Mouse (Mus musculus) heart, postnatal 0 days (tissue): Measurements from ENCODE around the gene Mgp. TPM values are rescaled to one million over a fixed set of nuclear protein-coding genes. Genes with fewer than 3 reads are reported as not detected.

Experiments
- ATAC-seq: fragments of 200-750 bp; cut with Nextera tagmentation; 2 replicates; pipeline ENCODE4 v1.8.0; 2017; ENCODE audit warnings: low read depth, moderate number of reproducible peaks, moderate library complexity; ENCODE audit not compliant: insufficient read depth
- DNase-seq: peaks from one replicate; pipeline ENCODE4 v3.0.0-alpha.2; 2016; ENCODE audit warnings: low spot score
- H3K27ac ChIP-seq: fragments of 300-500 bp; sonication (generic); 2 replicates; pipeline ENCODE4 v1.5.1; 2014; ENCODE audit warnings: low read depth, mild to moderate bottlenecking
- H3K27me3 ChIP-seq: fragments of 300-500 bp; sonication (generic); 2 replicates; pipeline ENCODE4 v1.6.1; 2014; ENCODE audit warnings: low read length, mixed read lengths; ENCODE audit not compliant: control insufficient read depth, insufficient read depth
- H3K36me3 ChIP-seq: fragments of 300-500 bp; sonication (generic); replicated peaks from 2 replicates; pipeline ENCODE4 v1.6.1; 2014; ENCODE audit warnings: low read length, mixed read lengths; ENCODE audit not compliant: control insufficient read depth, insufficient read depth
- H3K4me1 ChIP-seq: fragments of 300-500 bp; sonication (generic); 2 replicates; pipeline ENCODE4 v1.6.1; 2014; ENCODE audit warnings: antibody characterized with exemption; ENCODE audit not compliant: control insufficient read depth, insufficient read depth
- H3K4me2 ChIP-seq: fragments of 300-500 bp; sonication (generic); 2 replicates; pipeline ENCODE4 v1.6.1; 2014; ENCODE audit warnings: low read depth, mild to moderate bottlenecking, low read length, moderate library complexity
- H3K4me3 ChIP-seq: fragments of 300-500 bp; sonication (generic); 2 replicates; pipeline ENCODE4 v1.5.1; 2014; ENCODE audit warnings: low read depth, low read length
- H3K9ac ChIP-seq: fragments of 300-500 bp; sonication (generic); replicated peaks from 2 replicates; pipeline ENCODE4 v1.6.1; 2014; ENCODE audit warnings: low read depth, low read length, mixed read lengths
- H3K9me3 ChIP-seq: fragments of 300-500 bp; sonication (generic); replicated peaks from 2 replicates; pipeline ENCODE4 v1.6.1; 2016; ENCODE audit warnings: low read length; ENCODE audit not compliant: control insufficient read depth
- CTCF ChIP-seq: IDR thresholded peaks from 2 replicates; pipeline ENCODE4 v1.5.1; 2016; ENCODE audit warnings: antibody characterized with exemption, control low read depth, low read depth
- EP300 ChIP-seq: IDR thresholded peaks from 2 replicates; pipeline ENCODE4 v1.6.1; 2016; ENCODE audit warnings: antibody characterized with exemption, low read depth
- whole genome bisulfite sequencing: fragments of 180-500 bp; shearing (Covaris S2); extraction: QIAGEN DNeasy Blood & Tissue Kit; methylation state at CpG from one replicate; pipeline ENCODE4 v1.1.7; 2014; 5-methylcytosine and 5-hydroxymethylcytosine counted together
- polyA plus RNA-seq: library from polyadenylated mRNA; unstranded; fragments of >200 nt; fragmentation: Nextera tagmentation; extraction: Ambion mirVana; gene quantifications from 2 replicates; pipeline ENCODE4 v1.2.1, GENCODE M21; 2015
- total RNA-seq: library from RNA; depleted of rRNA; stranded (reverse); fragments of >200 nt; gene quantifications from 2 replicates; pipeline ENCODE4 v1.2.3, GENCODE M21; 2014; ENCODE audit warnings: low replicate concordance; rRNA removed

The Mgp gene
- total RNA-seq, result 344 and 362 TPM in 2 replicates
- 403 and 465 TPM in 2 replicates for polyA plus RNA-seq

DNA sequence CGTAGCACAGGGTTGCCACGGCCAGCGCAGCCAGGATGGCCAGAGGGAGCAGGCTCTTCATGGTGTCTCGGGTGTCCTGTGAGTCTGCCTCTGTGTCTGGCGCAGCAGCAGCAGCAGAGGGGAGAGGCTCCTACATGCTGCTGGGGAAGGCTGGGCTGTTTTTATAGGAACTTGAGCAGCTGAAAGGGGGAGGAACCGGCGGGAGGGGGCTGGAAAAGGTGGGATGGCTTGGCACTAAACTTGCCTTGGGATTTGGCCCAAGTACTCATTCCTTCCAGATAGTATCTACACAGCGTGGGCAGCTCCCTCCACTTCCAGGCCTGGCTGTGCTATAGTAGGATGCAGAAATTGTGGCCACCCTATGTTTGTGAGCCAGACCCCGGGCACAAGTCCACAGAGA lies at the start of gene Mgp:
TSS of gene Mgp (minus strand) at position 154 of the 400 bp plus-strand sequence.
- Histone ChIP-seq H3K27ac (peak within 1 kb of the TSS; percentile 56), H3K27me3 (no peaks in the 10 kb centered on the region), H3K36me3 (no peaks in the 10 kb centered on the region), H3K4me1 (peaks cover 9% of the 10 kb centered on the region), H3K4me3 (peak within 1 kb of the TSS; percentile 38), H3K4me2 (peak within 1 kb of the TSS; percentile 60), H3K9ac (peak within 1 kb of the TSS; percentile 55), H3K9me3 (no peaks in the 10 kb centered on the region)
- TF ChIP-seq EP300 (no peak), CTCF (no peak)
- ATAC-seq, result peak; percentile 77
- peak; percentile 61 for DNase-seq
- 23% methylated on average over 9 of the region's 9 CpGs for WGBS

DNA sequence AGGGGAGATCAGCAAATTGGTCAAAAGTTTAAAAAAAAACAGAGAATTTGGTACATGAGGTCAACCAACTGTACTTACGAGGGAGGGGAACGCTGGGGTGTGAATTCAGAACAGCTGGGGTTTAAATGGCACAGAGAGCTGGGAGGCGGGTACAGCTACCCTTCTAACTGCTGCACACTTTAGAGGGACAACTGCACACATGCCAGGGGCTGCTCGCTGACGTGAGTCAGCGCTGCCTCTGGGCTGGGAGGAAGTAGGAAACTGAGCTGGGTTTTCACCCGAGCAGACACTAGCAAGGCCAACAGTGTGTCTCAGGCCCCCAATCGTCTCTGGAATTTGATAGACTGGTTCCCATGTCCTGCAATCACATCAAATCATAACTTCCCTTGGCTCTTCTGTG lies 49.4 kb upstream of the Mgp start:
- Histone ChIP-seq H3K36me3 (peaks cover 26% of the 10 kb centered on the region; the same call in 1 of the 2 replicates), H3K4me3 (no peak overlapping the region), H3K27me3 (no peaks in the 10 kb centered on the region), H3K9me3 (no peaks in the 10 kb centered on the region), H3K4me2 (no peak overlapping the region), H3K27ac (0 out of 2 replicates have a peak overlapping the region, but pooled peaks have one; percentile 7), H3K4me1 (no peaks in the 10 kb centered on the region), H3K9ac (no peak overlapping the region)
- 61% methylated on average over 8 of the region's 8 CpGs for WGBS
- DNase-seq (no peak), ATAC-seq (no peak)
- TF ChIP-seq EP300 (no peak), CTCF (no peak)

DNA sequence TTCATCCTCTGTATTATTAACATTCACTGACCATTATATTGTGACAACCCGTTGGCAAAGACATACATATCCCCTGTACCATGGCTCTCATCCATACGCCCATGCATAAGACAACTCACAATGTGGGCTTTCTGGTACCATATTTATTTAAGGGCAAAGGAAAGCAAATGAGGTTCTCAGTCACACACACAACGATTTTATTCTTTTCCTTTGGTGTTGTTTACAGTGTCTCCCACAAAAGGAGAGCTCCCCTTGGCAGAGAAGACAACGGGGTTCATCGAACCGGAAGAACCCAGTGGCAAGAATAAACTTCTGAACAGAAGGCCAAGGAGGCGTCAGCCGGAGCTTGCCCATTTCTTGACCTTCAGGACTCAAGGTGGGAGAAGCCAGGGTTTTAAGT lies 47.9 kb upstream of the Mgp start, which contains the start of gene Pde6h:
TSS of gene Pde6h (plus strand) at position 301 of the 400 bp plus-strand sequence.
- no peak for ATAC-seq
- Histone ChIP-seq H3K36me3 (peaks cover 21% of the 10 kb centered on the region; the same call in 1 of the 2 replicates), H3K4me2 (no peak within 1 kb of the TSS), H3K27me3 (no peaks in the 10 kb centered on the region), H3K9me3 (no peaks in the 10 kb centered on the region), H3K4me3 (no peak within 1 kb of the TSS), H3K4me1 (no peaks in the 10 kb centered on the region), H3K27ac (no peak within 1 kb of the TSS), H3K9ac (no peak within 1 kb of the TSS)
- no peak for DNase-seq
- 90% methylated on average over 8 of the region's 8 CpGs for whole genome bisulfite sequencing
- no peak for TF ChIP-seq EP300
- TF ChIP-seq CTCF, result no peak

DNA sequence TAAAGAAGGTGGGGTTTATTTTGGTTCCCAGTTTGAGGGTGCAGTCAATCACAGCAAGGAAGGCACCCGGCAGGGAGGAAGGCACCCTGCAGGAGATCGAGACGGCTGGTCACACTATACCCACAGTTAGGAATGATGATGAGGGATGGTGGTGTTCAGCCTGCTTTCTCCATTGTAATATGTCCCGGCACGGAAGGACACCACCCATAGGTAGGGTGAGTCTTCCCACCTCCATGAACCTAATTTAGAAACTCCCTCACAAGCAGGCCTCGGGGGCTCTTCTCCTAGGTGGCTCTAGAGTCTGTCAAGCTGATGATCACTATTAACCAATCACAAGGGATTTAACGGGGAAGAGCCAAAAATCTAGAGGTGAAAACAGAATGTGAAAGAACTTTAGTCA lies 47.2 kb upstream of the Mgp start:
- Histone ChIP-seq H3K9ac (no peak overlapping the region), H3K9me3 (no peaks in the 10 kb centered on the region), H3K4me2 (no peak overlapping the region), H3K4me1 (no peaks in the 10 kb centered on the region), H3K27ac (no peak overlapping the region), H3K4me3 (no peak overlapping the region), H3K27me3 (no peaks in the 10 kb centered on the region), H3K36me3 (peaks cover 15% of the 10 kb centered on the region; the same call in 1 of the 2 replicates)
- ATAC-seq (no peak), DNase-seq (no peak)
- 82% methylated on average over 7 of the region's 7 CpGs for whole genome bisulfite sequencing
- no peak for TF ChIP-seq EP300
- no peak for TF ChIP-seq CTCF

DNA sequence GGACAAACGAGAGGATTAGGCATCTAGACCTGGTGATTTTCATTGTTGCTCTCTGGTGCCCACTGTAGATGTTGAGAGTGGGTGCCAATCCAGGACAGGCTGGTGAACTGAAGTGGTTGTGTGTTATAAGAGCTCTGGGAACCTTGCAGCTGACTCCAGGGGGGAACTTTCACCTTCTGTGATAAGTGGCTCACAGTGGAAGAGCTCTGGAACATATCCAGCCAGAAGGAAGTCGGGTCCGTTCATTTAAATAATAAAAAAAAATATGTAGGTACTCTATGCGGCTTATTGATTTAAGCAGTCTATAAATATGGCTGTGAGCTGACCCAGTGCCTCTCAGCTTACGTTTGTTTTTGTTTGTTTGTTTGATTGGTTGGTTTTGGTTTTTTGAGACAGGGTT lies 46.5 kb upstream of the Mgp start, which contains the start of gene Erp27:
TSS of gene Erp27 (minus strand) at position 101 of the 400 bp plus-strand sequence.
- WGBS, result 50% methylated on average over 5 of the region's 5 CpGs
- H3K4me2 ChIP-seq, result no peak within 1 kb of the TSS
- TF ChIP-seq EP300 (no peak), CTCF (no peak)
- H3K4me1 ChIP-seq, result no peaks in the 10 kb centered on the region
- no peak within 1 kb of the TSS for H3K9ac ChIP-seq
- no peak for ATAC-seq
- no peak within 1 kb of the TSS for H3K4me3 ChIP-seq
- no peak for DNase-seq
- H3K27me3 ChIP-seq, result no peaks in the 10 kb centered on the region
- H3K27ac ChIP-seq, result no peak within 1 kb of the TSS
- no peaks in the 10 kb centered on the region for H3K9me3 ChIP-seq
- peaks cover 15% of the 10 kb centered on the region; the same call in 1 of the 2 replicates for H3K36me3 ChIP-seq

DNA sequence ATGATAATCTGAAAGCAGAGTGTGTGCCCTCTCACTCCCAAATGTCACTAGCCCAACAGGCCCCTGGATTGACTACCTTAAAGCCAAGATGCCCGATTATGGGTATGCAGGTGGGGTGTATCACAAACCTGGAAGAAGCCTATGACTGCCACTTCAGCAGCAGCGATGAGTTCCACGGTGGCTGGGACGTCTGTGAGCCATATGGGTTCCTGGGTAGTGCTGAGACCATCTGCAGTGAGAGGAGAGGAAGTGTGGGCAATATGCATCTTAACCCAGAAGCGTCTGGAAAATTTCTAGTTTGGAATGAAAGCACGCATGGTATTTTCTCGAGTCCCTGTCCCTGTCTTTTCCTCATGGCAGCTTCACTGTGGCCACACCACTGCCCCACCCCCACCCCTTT lies 46.0 kb upstream of the Mgp start:
- ATAC-seq (no peak), DNase-seq (no peak)
- Histone ChIP-seq H3K9ac (no peak overlapping the region), H3K9me3 (no peaks in the 10 kb centered on the region), H3K27me3 (no peaks in the 10 kb centered on the region), H3K4me3 (no peak overlapping the region), H3K4me2 (no peak overlapping the region), H3K4me1 (no peaks in the 10 kb centered on the region), H3K27ac (no peak overlapping the region), H3K36me3 (peaks cover 15% of the 10 kb centered on the region; the same call in 1 of the 2 replicates)
- WGBS, result 67% methylated on average over 7 of the region's 7 CpGs
- no peak for TF ChIP-seq EP300
- no peak for TF ChIP-seq CTCF
